Mouse (Mus musculus) A20 (cell line): ENCODE data around the gene Fam163b.

Experiments
- DNase-seq: peaks from one replicate; pipeline ENCODE4 v3.0.0-alpha.2; 2011; ENCODE audit warnings: low read depth, low spot score

Gene Fam163b

DNA sequence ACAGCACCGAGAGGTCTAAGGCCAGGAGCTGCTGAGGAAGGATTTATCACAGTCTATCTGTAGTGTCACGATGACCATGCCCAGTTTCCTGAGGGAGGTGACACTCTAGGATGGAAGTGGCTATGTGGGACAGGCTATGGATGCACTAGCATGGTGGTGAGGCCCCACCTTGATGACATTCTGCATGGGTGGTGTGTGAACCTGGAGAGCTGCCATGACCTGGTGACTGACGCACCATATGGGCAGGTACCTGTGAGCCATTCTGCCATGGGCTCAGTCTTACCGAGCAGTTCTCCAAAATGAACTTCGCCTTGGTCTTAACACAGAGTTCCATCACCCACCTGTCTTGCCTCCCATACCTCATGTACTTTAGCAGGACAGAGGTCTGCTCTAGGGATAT, 54.7 kb downstream of the Fam163b start:
- DNase-seq, result no peak

DNA sequence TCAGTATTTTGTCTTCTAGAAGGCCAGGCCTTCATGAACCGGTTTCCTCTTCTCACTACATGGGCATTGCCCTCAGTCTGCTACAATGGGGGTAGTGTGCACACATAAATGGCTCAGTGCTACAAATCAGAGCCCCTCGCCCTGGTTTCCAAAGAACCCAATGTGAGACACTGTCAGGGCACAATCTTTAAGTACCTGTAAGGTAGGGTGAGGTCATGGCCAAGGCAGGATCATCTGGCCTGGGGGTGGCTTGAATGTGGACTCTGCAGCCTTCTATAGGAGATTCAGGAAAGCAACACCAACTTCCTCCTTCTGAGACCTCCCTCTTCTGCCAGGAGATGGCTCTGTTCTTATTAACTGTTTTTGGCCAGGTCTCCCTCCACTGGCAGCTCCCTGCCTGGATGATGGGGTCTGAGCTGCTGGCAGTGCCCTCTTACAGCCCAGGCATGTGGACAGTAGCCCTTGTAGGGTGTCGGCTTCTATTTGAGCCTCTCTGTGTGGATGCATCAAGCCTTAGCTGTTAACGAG, 55.7 kb downstream of the Fam163b start:
- DNase-seq, result peak; percentile 19

DNA sequence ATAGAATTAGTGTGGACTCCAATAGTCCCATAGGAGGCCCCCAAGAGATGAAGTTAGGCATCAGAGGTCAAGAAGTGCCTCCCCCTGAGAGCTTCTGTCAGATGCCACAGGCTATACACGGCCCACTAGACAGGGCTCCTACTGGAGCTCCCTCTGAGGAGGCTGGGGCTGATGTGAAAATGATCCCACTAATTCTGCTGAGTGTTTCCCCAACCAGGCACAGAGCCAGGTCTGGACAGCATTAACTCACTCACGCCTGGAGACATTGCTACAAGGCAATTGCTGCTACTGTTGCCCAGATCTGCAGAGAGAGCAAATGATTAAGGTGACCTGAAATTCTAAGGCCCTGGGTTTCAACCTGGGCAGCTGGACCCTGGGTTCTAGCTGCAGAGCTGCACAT, 56.5 kb downstream of the Fam163b start:
- no peak for DNase-seq

DNA sequence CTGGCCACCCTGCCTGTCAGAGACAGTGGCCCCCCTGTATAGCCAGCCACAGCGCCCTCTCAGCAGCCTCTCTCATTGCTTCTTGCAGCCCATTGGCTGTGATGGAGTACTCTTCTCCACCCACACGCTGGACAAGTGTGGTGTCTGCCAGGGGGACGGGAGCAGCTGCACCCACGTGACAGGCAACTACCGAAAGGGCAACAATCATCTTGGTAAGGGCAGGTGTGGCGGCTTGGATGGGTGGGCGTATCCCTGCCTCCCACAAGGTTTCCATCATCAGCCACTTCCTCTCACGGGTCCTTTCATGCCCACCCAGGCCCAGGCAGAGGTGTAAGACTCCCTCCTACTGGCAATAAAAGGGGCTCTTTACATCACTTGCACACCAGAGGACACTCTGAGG, 57.3 kb downstream of the Fam163b start:
- DNase-seq, result no peak

DNA sequence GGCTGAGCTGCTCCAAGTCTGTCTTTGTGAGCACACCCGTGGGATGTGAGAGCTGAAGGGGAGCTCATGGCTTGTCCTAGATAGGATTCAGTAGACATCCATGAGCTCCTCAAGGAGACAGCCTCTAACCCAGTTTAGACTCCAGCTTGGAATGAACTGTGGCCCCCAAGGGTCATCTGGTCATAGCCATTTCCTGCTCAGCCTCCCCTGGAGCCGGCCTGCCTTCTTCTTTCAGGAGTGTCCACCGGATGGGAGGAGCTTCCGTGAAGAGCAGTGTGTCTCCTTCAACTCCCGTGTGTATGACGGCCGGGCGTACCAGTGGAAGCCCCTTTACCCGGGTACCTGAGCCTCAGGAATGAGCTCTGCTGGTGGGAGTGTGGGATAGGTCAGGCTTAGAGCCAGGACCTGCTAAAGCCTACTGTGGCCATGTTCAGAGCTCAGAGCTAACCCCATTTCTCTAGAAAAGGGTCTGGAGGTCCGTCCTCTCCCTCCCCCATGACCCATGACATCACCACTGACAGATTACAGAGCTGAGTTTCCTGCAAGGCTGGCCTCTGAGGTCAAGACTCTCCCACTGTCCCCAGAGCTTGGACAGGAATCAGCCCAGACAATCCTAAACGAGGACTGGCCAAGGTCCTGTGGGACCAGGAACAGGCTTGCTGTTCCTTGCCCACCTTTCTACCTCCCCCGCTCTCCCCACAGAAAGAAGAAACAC, 58.4 kb downstream of the Fam163b start:
- DNase-seq, result no peak

DNA sequence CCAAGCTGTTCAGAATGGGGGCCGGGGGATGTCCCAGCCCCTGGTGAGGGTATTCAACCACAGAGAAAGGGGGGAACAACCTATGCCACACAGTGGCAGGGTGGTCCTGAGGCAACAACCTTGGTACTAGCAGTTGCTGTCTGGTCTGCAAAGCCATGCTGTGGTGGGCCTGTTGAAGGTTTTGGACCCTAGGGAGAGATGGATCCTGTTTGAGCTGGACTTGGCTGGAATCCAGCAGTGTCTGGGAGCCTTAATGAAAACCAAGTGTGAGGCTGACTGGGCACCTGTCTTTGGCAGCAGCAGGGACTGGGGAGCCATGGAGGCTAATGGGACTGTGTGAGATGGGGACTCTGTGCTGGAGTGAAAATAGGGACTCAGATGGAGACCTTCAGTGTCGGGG, 62.6 kb downstream of the Fam163b start:
- DNase-seq, result no peak

DNA sequence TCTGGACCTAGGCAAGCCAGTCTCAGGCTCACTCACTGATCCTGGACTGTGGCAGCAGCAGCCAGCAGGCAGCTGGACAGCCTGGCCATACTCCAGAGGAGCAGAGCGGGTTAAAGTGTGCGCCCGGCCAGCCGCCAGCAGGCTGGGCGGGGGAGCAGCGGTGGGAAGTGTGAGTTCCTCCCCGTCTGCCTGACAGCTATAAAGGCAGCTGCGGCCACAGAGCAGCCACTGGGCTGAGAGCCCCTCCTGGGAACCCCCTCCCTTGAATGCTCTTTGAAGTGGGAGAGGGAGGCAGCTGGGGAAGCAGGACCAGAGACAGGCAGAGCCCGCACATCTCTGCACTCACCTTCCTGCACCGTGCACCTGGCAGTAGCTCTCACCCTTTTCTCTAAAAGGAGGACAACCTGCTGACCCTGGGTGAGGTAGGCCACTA, 63.1 kb downstream of the Fam163b start, which contains the start of gene Adamtsl2:
Adamtsl2 (plus strand) TSS at position 228 of the 433 bp plus-strand sequence.
- no peak for DNase-seq

DNA sequence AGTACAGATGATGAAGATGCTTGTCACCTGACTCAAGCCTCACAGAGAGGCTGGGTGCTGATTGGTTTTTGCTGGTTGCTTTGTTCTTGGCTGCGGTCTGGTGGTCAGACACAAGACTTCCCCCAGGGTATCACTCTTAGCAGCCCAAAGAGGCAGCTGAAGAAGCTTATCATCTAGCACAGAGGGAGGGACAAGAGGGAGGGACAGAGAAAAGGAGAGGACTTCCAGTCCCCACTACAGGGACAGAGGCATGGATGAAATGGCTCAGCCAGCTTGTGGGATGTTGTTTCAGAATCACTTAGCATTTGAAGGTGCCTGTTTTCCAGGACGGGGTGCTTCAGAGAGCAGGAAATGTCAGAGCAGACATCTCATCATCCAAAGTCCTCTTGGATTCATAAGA, 64.0 kb downstream of the Fam163b start:
- DNase-seq, result no peak

DNA sequence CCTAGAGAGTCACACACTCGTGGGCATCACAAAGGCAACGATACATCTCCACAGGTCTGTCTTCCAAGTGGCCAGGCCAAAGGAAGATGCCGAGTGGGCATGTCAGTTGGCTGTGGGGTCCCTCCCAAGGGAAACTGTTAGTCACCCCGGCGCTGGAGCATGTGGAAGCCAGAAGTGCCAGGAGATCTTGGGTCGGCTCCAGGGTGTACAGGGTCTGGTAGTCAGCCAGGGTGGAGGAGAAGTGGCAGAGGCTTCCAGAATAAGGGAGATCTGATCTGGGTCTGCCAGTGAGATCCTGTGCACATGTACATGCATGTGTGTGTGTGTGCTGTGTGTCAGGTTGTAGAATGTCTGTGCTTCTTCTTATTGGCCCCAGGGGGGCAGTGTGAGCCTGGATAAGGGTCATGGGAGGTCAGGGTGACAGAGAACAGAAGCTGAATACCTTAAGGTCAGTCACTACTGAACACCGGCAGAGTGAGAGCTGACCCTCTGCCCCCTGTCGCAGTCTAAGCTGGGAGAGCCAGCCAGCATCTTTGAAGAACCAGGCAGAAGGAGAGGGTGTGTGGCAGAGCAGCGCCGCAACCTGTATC, 64.5 kb downstream of the Fam163b start:
- peak; percentile 62 for DNase-seq

DNA sequence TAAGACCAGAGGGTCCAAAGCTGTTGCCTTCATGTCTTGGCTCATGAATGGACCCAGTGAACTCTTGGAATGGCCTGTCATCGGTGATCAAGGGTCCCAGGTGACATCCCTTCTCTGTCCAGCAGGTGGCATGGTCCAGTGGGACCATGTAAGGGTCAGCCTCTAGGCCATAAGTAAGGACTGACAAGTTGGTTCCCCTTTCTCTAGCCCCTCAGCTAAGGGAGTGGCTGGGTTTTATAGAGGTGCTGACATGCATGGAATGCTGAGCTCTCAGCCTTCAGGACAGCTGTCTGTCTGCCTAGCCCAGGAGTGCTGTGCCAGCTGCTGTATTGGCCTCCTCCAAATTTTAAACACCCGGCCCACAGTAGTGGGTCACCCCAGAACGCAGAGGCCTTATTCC, 66.8 kb downstream of the Fam163b start:
- DNase-seq, result peak; percentile 64

DNA sequence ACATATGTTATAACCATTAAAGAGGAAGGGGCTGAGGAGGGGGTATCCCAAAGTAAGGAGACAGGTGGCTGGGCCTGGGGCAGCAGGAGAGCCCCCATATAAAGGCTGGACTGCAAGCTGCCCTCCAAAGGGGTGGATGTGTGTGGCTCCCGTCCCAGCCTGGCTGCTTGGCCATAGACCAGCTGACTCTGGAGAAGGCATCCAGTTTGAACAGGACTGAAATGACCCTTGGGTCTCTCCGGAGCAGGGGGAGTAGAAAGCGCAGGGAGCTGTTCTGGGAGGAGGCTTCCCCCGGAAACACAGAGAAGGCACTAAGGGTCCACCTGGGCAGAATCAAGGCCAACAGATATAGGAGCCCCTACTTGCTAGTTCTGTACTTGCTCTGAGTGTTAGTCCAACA, 67.5 kb downstream of the Fam163b start:
- no peak for DNase-seq

DNA sequence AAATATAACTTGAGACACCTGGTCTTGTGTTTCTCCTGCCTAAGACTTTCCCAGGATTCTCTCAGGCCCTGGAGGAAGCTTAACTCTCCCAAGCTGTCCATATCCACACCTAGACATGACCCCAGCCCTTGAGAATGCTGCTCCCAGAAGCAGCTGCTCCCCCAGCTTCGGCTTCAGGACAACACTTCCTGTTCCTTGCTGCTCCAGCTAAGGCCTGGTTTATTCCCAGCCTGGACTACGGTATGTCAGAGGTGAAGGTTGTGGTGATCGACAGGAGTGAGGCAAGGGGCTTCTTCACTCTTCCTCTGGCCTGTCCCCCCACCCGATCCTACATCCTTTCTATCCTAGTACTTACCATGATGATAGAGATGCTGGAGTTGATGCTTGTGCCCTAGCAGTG, 68.9 kb downstream of the Fam163b start:
- DNase-seq, result no peak

DNA sequence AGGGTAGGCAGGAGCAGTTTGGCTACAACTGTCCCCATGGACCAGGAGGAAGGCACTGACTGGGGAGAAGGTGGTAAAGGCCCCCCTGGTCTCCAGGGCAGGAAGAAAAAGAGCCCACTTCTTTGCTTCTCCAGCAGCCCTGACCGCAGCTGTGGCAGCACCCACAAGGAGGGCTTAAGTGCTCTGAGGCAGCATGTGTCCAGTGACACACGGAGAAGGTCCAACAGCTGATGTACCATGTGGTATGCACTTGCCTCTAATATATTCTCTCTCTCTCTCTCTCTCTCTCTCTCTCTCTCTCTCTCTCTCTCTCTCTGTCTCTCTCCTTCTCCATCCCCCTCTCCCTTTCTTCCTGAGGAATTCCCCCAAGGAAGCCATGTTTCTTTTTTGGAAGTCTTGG, 70.3 kb downstream of the Fam163b start, which contains the start of gene Mymk:
Mymk (minus strand) TSS at position 202 of the 400 bp plus-strand sequence.
- no peak for DNase-seq

DNA sequence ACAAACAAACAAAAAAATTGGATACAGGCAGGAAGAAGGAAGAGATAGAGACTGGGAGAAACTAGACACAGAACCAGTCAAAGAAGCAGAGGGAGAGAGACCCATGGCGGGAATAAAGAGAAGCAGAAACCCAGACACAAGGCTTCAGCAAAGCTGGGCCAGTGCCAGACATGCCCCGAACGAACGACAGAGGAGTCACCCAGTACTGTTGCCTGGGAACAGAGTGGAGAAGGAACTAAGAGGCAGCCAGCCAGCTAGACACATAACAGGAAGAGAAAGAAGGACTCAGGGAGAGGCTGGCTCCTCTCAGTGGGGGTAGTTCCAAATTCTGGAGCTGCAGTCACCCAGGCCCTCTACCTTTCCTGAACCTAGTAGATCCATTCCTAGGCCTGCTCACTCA, 71.2 kb downstream of the Fam163b start:
- no peak for DNase-seq

DNA sequence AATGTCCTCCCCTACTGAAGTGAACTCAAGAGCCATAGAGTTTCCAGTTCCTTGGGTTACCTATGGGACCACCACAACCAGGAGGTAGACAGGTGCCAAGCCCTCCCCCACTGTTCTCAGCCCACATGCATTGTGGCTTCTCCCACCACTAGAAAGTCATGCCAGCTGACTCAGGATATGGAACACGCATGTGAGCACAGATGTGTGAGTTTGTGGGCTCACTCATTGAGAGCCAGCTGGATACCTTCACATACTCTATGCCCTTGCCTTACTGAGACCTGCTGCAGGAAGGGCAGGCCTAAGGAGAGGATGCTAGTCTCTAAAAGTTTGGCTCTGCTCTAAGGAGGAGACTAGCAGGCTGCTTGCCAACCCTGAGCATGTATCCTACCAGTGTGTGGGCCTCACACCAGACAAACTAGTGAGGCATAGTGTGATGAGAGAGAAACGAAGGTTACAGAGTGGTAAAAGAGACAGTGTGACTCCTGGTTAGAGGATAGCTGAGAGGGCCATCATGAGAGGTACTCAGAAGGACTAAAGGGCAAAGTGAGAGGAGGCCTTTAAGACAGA, 72.0 kb downstream of the Fam163b start:
- DNase-seq, result no peak

DNA sequence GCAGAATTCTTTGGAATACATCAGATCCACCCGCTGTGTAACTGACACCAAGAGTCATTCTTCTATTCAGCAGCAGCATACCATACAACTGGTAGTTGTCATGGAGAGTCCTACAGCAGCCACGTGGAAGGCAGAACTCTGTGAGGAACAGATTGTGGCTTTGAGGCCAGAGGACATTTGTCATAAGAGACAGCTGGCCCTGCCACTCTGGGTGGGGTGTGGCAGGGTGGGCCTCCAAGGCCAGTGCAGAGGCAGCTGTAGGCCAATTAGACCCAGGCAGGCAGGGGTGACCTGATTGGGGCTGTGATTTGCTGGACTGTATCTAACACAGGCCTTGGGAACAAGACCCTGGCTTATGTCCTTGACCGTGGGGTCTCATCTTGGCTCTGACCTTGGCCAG, 72.6 kb downstream of the Fam163b start:
- no peak for DNase-seq

DNA sequence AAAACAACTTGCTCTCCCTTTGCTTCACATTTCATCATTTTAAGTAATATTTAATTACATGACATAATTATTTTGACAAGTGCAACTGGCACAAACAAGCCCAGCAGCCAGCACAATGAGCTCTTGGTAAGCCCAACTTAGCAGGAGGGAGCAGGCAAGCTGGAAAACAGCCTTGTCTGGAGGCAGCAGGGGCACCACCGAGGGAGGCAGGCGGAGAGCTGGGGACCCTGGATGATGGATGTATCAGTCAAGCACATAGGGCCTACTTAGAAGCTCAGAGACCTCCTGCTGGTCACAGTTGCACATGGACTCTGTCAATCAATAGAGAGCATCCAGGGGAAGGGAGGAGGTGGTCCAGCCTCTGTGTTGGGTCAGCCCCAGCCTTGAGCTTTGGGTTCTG, 74.3 kb downstream of the Fam163b start:
- no peak for DNase-seq

DNA sequence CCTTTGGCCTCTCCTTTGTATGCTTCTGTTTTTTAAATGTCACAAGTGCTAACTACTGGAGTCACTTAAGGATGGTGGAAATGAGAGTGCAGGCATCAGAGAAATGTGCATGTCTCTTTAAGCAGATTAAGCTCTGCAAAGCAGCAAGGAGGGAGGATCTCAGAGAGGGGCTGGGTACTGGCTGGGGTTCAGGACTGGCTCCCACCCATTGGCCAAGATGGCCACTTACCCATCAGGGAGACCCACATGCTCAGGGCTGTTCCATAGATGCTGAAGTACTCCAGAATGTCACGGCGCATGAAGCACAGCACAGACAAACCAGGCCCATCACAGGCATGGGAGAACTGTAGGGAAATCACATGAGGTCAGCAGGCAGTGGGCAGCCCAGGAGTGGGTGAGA, 75.2 kb downstream of the Fam163b start:
- no peak for DNase-seq
